Mouse (Mus musculus): ENCODE results near the gene Rhbg. TPM values are rescaled to one million over a fixed set of nuclear protein-coding genes. Genes with fewer than 3 reads are reported as not detected.

The Rhbg gene
- polyA plus RNA-seq, 1 experiment, result not detected

GRCm38 (mm10) chr3:88229526-88229925 lies 25.0 kb downstream of the Rhbg start:
- Histone ChIP-seq H3ac (ENCODE audit: control insufficient read depth, insufficient read length, low read depth) (no peak overlapping the region), H3K79me2 (ENCODE audit: control insufficient read depth, insufficient read depth) (no peaks in the 10 kb centered on the region), H3K27me3 (ENCODE audit: control insufficient read depth, insufficient read depth, insufficient read length) (peaks cover 70% of the 10 kb centered on the region), H3K79me3 (ENCODE audit: low read depth) (no peaks in the 10 kb centered on the region), H3K4me3 (ENCODE audit: insufficient read depth, poor library complexity, severe bottlenecking) (no peak overlapping the region), H3K36me3 (ENCODE audit: control insufficient read depth, insufficient read depth) (no peaks in the 10 kb centered on the region)
- no peak for TF ChIP-seq CEBPB (IDR thresholded peaks at IDR 0.05; ENCODE audit: low read depth)

GRCm38 (mm10) chr3:88228906-88229305 lies 25.6 kb downstream of the Rhbg start:
- Histone ChIP-seq H3K79me3 (ENCODE audit: low read depth) (no peaks in the 10 kb centered on the region), H3K79me2 (ENCODE audit: control insufficient read depth, insufficient read depth) (no peaks in the 10 kb centered on the region), H3K36me3 (ENCODE audit: control insufficient read depth, insufficient read depth) (no peaks in the 10 kb centered on the region), H3K4me3 (ENCODE audit: insufficient read depth, poor library complexity, severe bottlenecking) (no peak overlapping the region), H3K27me3 (ENCODE audit: control insufficient read depth, insufficient read depth, insufficient read length) (peaks cover 76% of the 10 kb centered on the region), H3ac (ENCODE audit: control insufficient read depth, insufficient read length, low read depth) (no peak overlapping the region)
- TF ChIP-seq FOSL1 (IDR thresholded peaks at IDR 0.05; ENCODE audit: insufficient read depth, low read length, poor library complexity, severe bottlenecking), result no peak
- no peak for TF ChIP-seq MYOD1 (IDR thresholded peaks at IDR 0.05; ENCODE audit: control insufficient read depth, insufficient read length, low read depth)
- no peak for TF ChIP-seq CEBPB (IDR thresholded peaks at IDR 0.05; ENCODE audit: low read depth)

- Histone ChIP-seq H3K27me3 (ENCODE audit: control insufficient read depth, insufficient read depth, insufficient read length) (peaks cover 82% of the 10 kb centered on the region), H3K36me3 (ENCODE audit: control insufficient read depth, insufficient read depth) (no peaks in the 10 kb centered on the region), H3ac (ENCODE audit: control insufficient read depth, insufficient read length, low read depth) (no peak overlapping the region), H3K79me3 (ENCODE audit: low read depth) (no peaks in the 10 kb centered on the region), H3K4me3 (ENCODE audit: insufficient read depth, poor library complexity, severe bottlenecking) (no peak overlapping the region), H3K79me2 (ENCODE audit: control insufficient read depth, insufficient read depth) (no peaks in the 10 kb centered on the region)
- no peak for TF ChIP-seq FOSL1 (IDR thresholded peaks at IDR 0.05; ENCODE audit: insufficient read depth, low read length, poor library complexity, severe bottlenecking)
- no peak for TF ChIP-seq MYOD1 (IDR thresholded peaks at IDR 0.05; ENCODE audit: control insufficient read depth, insufficient read length, low read depth)
- TF ChIP-seq CTCF (IDR thresholded peaks at IDR 0.05; ENCODE audit: control insufficient read depth, insufficient read depth, insufficient read length), result no peak
- TF ChIP-seq CEBPB (IDR thresholded peaks at IDR 0.05; ENCODE audit: low read depth), result no peak
- TF ChIP-seq MAX (IDR thresholded peaks at IDR 0.05), result no peak
- TF ChIP-seq USF1 (IDR thresholded peaks at IDR 0.05; ENCODE audit: low read depth), result no peak
- no peak for TF ChIP-seq MYOG (IDR thresholded peaks at IDR 0.05; ENCODE audit: control insufficient read depth, extremely low read depth, insufficient read length)
Observed at GRCm38 (mm10) chr3:88227976-88228375, 26.5 kb downstream of the Rhbg start.

- H3K79me2 ChIP-seq (ENCODE audit: control insufficient read depth, insufficient read depth), result no peaks in the 10 kb centered on the region
- TF ChIP-seq MYOD1 (IDR thresholded peaks at IDR 0.05; ENCODE audit: control insufficient read depth, insufficient read length, low read depth) (no peak), CEBPB (IDR thresholded peaks at IDR 0.05; ENCODE audit: low read depth) (no peak), MAX (IDR thresholded peaks at IDR 0.05) (no peak), CTCF (IDR thresholded peaks at IDR 0.05; ENCODE audit: control insufficient read depth, insufficient read depth, insufficient read length) (no peak), FOSL1 (IDR thresholded peaks at IDR 0.05; ENCODE audit: insufficient read depth, low read length, poor library complexity, severe bottlenecking) (no peak), MYOG (IDR thresholded peaks at IDR 0.05; ENCODE audit: control insufficient read depth, extremely low read depth, insufficient read length) (no peak), USF1 (IDR thresholded peaks at IDR 0.05; ENCODE audit: low read depth) (no peak)
- no peaks in the 10 kb centered on the region for H3K36me3 ChIP-seq (ENCODE audit: control insufficient read depth, insufficient read depth)
- no peaks in the 10 kb centered on the region for H3K79me3 ChIP-seq (ENCODE audit: low read depth)
- peaks cover 80% of the 10 kb centered on the region for H3K27me3 ChIP-seq (ENCODE audit: control insufficient read depth, insufficient read depth, insufficient read length)
- H3K4me3 ChIP-seq (ENCODE audit: insufficient read depth, poor library complexity, severe bottlenecking), result no peak overlapping the region
- H3ac ChIP-seq (ENCODE audit: control insufficient read depth, insufficient read length, low read depth), result no peak overlapping the region
Observed at GRCm38 (mm10) chr3:88227260-88227659, 27.2 kb downstream of the Rhbg start.

GRCm38 (mm10) chr3:88226101-88226845 lies 28.2 kb downstream of the Rhbg start:
- H3K79me2 ChIP-seq (ENCODE audit: control insufficient read depth, insufficient read depth), result no peaks in the 10 kb centered on the region
- no peaks in the 10 kb centered on the region for H3K79me3 ChIP-seq (ENCODE audit: low read depth)
- H3ac ChIP-seq (ENCODE audit: control insufficient read depth, insufficient read length, low read depth), result no peak overlapping the region
- TF ChIP-seq FOSL1 (IDR thresholded peaks at IDR 0.05; ENCODE audit: insufficient read depth, low read length, poor library complexity, severe bottlenecking), result no peak
- no peaks in the 10 kb centered on the region for H3K36me3 ChIP-seq (ENCODE audit: control insufficient read depth, insufficient read depth)
- H3K4me3 ChIP-seq (ENCODE audit: insufficient read depth, poor library complexity, severe bottlenecking), result no peak overlapping the region
- peaks cover 71% of the 10 kb centered on the region for H3K27me3 ChIP-seq (ENCODE audit: control insufficient read depth, insufficient read depth, insufficient read length)

GRCm38 (mm10) chr3:88224929-88225328 lies 29.6 kb downstream of the Rhbg start:
- Histone ChIP-seq H3K36me3 (ENCODE audit: control insufficient read depth, insufficient read depth) (no peaks in the 10 kb centered on the region), H3ac (ENCODE audit: control insufficient read depth, insufficient read length, low read depth) (no peak overlapping the region), H3K27me3 (ENCODE audit: control insufficient read depth, insufficient read depth, insufficient read length) (peaks cover 61% of the 10 kb centered on the region), H3K79me2 (ENCODE audit: control insufficient read depth, insufficient read depth) (no peaks in the 10 kb centered on the region), H3K4me3 (ENCODE audit: insufficient read depth, poor library complexity, severe bottlenecking) (no peak overlapping the region), H3K79me3 (ENCODE audit: low read depth) (no peaks in the 10 kb centered on the region)
- no peak for TF ChIP-seq MYOD1 (IDR thresholded peaks at IDR 0.05; ENCODE audit: control insufficient read depth, insufficient read length, low read depth)
- no peak for TF ChIP-seq MAX (IDR thresholded peaks at IDR 0.05)
- no peak for TF ChIP-seq USF1 (IDR thresholded peaks at IDR 0.05; ENCODE audit: low read depth)
- no peak for TF ChIP-seq MYOG (IDR thresholded peaks at IDR 0.05; ENCODE audit: control insufficient read depth, extremely low read depth, insufficient read length)
- TF ChIP-seq FOSL1 (IDR thresholded peaks at IDR 0.05; ENCODE audit: insufficient read depth, low read length, poor library complexity, severe bottlenecking), result no peak
- no peak for TF ChIP-seq CTCF (IDR thresholded peaks at IDR 0.05; ENCODE audit: control insufficient read depth, insufficient read depth, insufficient read length)
- TF ChIP-seq CEBPB (IDR thresholded peaks at IDR 0.05; ENCODE audit: low read depth), result no peak

Measured in C2C12 (cell line).